Mouse (Mus musculus): ENCODE data around the gene 1810043G02Rik. TPM values are rescaled to one million over a fixed set of nuclear protein-coding genes. Genes with fewer than 3 reads are reported as not detected.
"Not testable (repeated sequence)": the region's sequence is repeated elsewhere in the genome, so short reads cannot be mapped to it uniquely, and the experiment has no call there.

The 1810043G02Rik gene
- polyA plus RNA-seq (2016; fragmentation: Nextera tagmentation; extraction: Ambion mirVana) = 39.6 and 39.8 TPM in 2 replicates

- Histone ChIP-seq H3K27me3 (ENCODE audit: low read depth, poor library complexity, severe bottlenecking) (no peaks in the 10 kb centered on the region), H3K27ac (replicated peaks) (peak within 1 kb of the TSS; percentile 90), H3K4me1 (peaks cover 19% of the 10 kb centered on the region), H3K36me3 (peaks cover 26% of the 10 kb centered on the region), H3K4me3 (peak within 1 kb of the TSS; percentile 78), H3K9me3 (replicated peaks) (no peaks in the 10 kb centered on the region)
- DNase-seq (ENCODE audit: low spot score) = peak; percentile 99
- WGBS = 2% methylated on average over 57 of the region's 57 CpGs
Measured at GRCm38 (mm10) chr10:77978351-77979350, at the start of gene 1810043G02Rik. Gene 1810043G02Rik, plus strand, starts transcription at chr10:77978524.

- Histone ChIP-seq H3K27me3 (ENCODE audit: low read depth, poor library complexity, severe bottlenecking) (no peaks in the 10 kb centered on the region), H3K27ac (replicated peaks) (no peak overlapping the region)
- 80% methylated on average over 2 of the region's 2 CpGs for whole genome bisulfite sequencing
Measured at GRCm38 (mm10) chr10:77939685-77940084, 38.6 kb upstream of the 1810043G02Rik start.

GRCm38 (mm10) chr10:77950468-77950867 is 27.9 kb upstream of the 1810043G02Rik start:
- DNase-seq (ENCODE audit: low spot score); H3K27me3 ChIP-seq (ENCODE audit: low read depth, poor library complexity, severe bottlenecking); H3K36me3 ChIP-seq; H3K4me3 ChIP-seq; H3K9me3 ChIP-seq (replicated peaks); H3K27ac ChIP-seq (replicated peaks); H3K4me1 ChIP-seq: not testable (repeated sequence)
- WGBS = 90% methylated on average over 10 of the region's 12 CpGs

More at GRCm38 (mm10) chr10:77939685-77940084, 38.6 kb upstream of the 1810043G02Rik start:
- no peaks in the 10 kb centered on the region for H3K9me3 ChIP-seq (replicated peaks)
- H3K4me1 ChIP-seq = no peaks in the 10 kb centered on the region
- no peak overlapping the region for H3K4me3 ChIP-seq
- no peaks in the 10 kb centered on the region for H3K36me3 ChIP-seq
- DNase-seq (ENCODE audit: low spot score) = no peak

DNA sequence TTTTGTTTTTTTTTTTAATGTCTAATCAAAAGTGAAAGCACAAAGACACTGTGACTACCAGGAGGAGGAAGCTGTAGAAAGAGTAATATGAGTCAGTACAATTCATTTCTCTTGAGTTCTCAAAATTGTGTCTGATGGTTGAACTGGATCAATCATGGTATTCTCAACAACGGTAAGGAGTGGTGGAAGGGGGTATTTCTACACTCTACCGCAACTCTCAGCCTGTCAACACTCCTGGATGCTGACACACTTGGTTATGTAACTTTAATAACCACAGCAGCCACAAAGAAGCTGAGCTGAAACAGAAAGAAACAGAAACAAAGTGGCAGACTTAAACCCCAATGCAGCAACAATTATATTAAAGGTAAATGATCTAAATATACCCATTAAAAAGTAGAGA is 15.6 kb upstream of the 1810043G02Rik start:
- Histone ChIP-seq H3K36me3 (no peaks in the 10 kb centered on the region), H3K9me3 (replicated peaks) (no peaks in the 10 kb centered on the region), H3K4me3 (no peak overlapping the region), H3K4me1 (no peaks in the 10 kb centered on the region), H3K27ac (replicated peaks) (no peak overlapping the region), H3K27me3 (ENCODE audit: low read depth, poor library complexity, severe bottlenecking) (peaks cover 2% of the 10 kb centered on the region)
- 89% methylated on average over 2 of the region's 2 CpGs for WGBS
- no peak for DNase-seq (ENCODE audit: low spot score)

GRCm38 (mm10) chr10:77963971-77964370 is 14.4 kb upstream of the 1810043G02Rik start:
- H3K9me3 ChIP-seq (replicated peaks) = no peaks in the 10 kb centered on the region
- WGBS = 78% methylated on average over 6 of the region's 6 CpGs
- H3K27me3 ChIP-seq (ENCODE audit: low read depth, poor library complexity, severe bottlenecking) = peaks cover 15% of the 10 kb centered on the region
- H3K4me1 ChIP-seq = peaks cover under 1% of the 10 kb centered on the region; the same call in 1 of the 2 replicates
- no peak overlapping the region for H3K27ac ChIP-seq (replicated peaks)
- H3K36me3 ChIP-seq = no peaks in the 10 kb centered on the region
- DNase-seq (ENCODE audit: low spot score) = no peak
- no peak overlapping the region for H3K4me3 ChIP-seq

- Histone ChIP-seq H3K9me3 (replicated peaks) (no peaks in the 10 kb centered on the region), H3K4me3 (peak overlapping the region; percentile 50), H3K36me3 (no peaks in the 10 kb centered on the region), H3K4me1 (peaks cover 11% of the 10 kb centered on the region), H3K27me3 (ENCODE audit: low read depth, poor library complexity, severe bottlenecking) (peaks cover 35% of the 10 kb centered on the region), H3K27ac (replicated peaks) (peak overlapping the region; percentile 5)
- WGBS = 8% methylated on average over 26 of the region's 26 CpGs
- peak; percentile 55 for DNase-seq (ENCODE audit: low spot score)
Measured at GRCm38 (mm10) chr10:77969274-77969972, 8.9 kb upstream of the 1810043G02Rik start.

GRCm38 (mm10) chr10:77969973-77970325 is 8.4 kb upstream of the 1810043G02Rik start:
- no peak for DNase-seq (ENCODE audit: low spot score)
- H3K4me3 ChIP-seq = peak overlapping the region; percentile 50
- H3K4me1 ChIP-seq = peaks cover 11% of the 10 kb centered on the region
- H3K9me3 ChIP-seq (replicated peaks) = no peaks in the 10 kb centered on the region
- H3K36me3 ChIP-seq = no peaks in the 10 kb centered on the region
- WGBS = 17% methylated on average over 8 of the region's 8 CpGs
- peak overlapping the region; percentile 5; the same call in 1 of the 2 replicates for H3K27ac ChIP-seq (replicated peaks)
- H3K27me3 ChIP-seq (ENCODE audit: low read depth, poor library complexity, severe bottlenecking) = peaks cover 35% of the 10 kb centered on the region

- DNase-seq (ENCODE audit: low spot score) = no peak
- Histone ChIP-seq H3K36me3 (no peaks in the 10 kb centered on the region), H3K4me3 (peak within 1 kb of the TSS; percentile 50), H3K27me3 (ENCODE audit: low read depth, poor library complexity, severe bottlenecking) (peaks cover 35% of the 10 kb centered on the region), H3K27ac (replicated peaks) (peak within 1 kb of the TSS; percentile 5), H3K9me3 (replicated peaks) (no peaks in the 10 kb centered on the region), H3K4me1 (peaks cover 11% of the 10 kb centered on the region)
- WGBS = 93% methylated on average over 6 of the region's 6 CpGs
Measured at GRCm38 (mm10) chr10:77970481-77970880, 7.8 kb upstream of the 1810043G02Rik start, which contains the start of gene Trpm2. Gene Trpm2, minus strand, starts transcription at chr10:77970563.

DNA sequence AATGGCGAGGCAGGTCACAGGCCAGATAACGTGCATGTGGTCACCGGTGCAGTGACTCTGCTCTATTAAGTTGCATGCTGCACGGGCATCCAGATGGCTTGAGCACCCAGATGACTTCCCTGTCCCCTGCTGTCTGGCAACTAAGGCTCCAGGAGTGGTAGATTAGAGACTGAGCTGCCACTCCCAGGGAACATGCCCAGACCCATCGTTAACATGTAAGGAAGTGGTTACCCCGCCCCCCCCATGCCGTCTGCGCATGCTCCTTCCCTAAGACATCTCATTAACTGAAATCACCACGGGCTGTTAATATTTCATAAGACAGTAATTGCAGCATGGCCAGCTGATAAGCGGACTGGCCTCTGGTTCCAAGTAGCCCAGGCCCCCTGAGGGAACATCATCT is 7.1 kb upstream of the 1810043G02Rik start:
- Histone ChIP-seq H3K27me3 (ENCODE audit: low read depth, poor library complexity, severe bottlenecking) (peaks cover 35% of the 10 kb centered on the region), H3K9me3 (replicated peaks) (no peaks in the 10 kb centered on the region), H3K4me3 (no peak overlapping the region), H3K36me3 (no peaks in the 10 kb centered on the region), H3K27ac (replicated peaks) (no peak overlapping the region), H3K4me1 (peaks cover 11% of the 10 kb centered on the region)
- no peak for DNase-seq (ENCODE audit: low spot score)
- WGBS = 93% methylated on average over 10 of the region's 10 CpGs

GRCm38 (mm10) chr10:77971709-77972553 is 6.4 kb upstream of the 1810043G02Rik start:
- 64% methylated on average over 17 of the region's 17 CpGs for WGBS
- Histone ChIP-seq H3K27me3 (ENCODE audit: low read depth, poor library complexity, severe bottlenecking) (peaks cover 35% of the 10 kb centered on the region), H3K36me3 (no peaks in the 10 kb centered on the region), H3K4me3 (no peak overlapping the region), H3K4me1 (peaks cover 11% of the 10 kb centered on the region), H3K9me3 (replicated peaks) (no peaks in the 10 kb centered on the region), H3K27ac (replicated peaks) (no peak overlapping the region)
- peak; percentile 34 for DNase-seq (ENCODE audit: low spot score)

DNA sequence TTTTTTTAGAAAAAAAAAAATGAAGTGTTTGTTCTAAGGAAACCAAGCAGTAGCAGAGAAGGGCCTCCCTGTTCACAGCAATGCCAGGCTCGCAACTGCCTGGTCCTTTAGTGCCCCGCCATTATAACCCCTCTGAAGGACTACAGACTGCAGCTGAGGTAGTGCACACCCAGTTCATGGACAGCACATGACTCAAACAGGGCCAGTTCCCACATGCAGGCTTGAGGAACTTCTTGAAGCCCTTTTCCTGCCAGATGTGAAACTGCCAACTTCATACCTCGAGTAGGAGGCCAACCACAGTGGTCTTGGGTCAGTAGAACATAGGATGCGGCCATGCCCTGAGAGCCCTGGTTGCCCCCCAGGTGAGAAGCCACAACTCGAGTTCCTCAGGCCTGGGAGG is 4.0 kb upstream of the 1810043G02Rik start:
- Histone ChIP-seq H3K27ac (replicated peaks) (no peak overlapping the region), H3K9me3 (replicated peaks) (no peaks in the 10 kb centered on the region), H3K36me3 (no peaks in the 10 kb centered on the region), H3K4me3 (no peak overlapping the region), H3K4me1 (peaks cover 21% of the 10 kb centered on the region), H3K27me3 (ENCODE audit: low read depth, poor library complexity, severe bottlenecking) (peaks cover 17% of the 10 kb centered on the region)
- DNase-seq (ENCODE audit: low spot score) = no peak
- WGBS = 73% methylated on average over 5 of the region's 5 CpGs

DNA sequence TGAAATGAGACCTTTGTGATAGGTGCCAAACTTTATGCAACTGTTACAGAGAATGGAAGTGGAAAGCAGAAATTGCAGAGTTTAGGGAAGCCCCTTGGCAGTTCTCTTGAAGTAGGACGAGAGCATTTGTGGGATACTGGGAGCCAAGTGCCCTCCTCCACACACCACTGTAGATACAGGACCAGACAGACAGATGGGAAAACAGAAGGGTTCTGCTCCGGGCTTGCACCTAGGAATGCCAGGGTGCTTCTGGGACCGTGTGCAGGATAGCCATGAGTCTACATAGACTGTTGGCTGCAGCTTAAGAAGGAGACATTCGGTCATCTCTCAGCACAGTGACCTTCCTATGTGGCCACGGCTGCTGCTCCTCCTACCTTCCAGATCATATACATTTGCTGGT is 3.5 kb upstream of the 1810043G02Rik start:
- peaks cover 21% of the 10 kb centered on the region for H3K4me1 ChIP-seq
- H3K36me3 ChIP-seq = no peaks in the 10 kb centered on the region
- WGBS = 90% methylated on average over 5 of the region's 5 CpGs
- peaks cover 12% of the 10 kb centered on the region for H3K27me3 ChIP-seq (ENCODE audit: low read depth, poor library complexity, severe bottlenecking)
- no peak for DNase-seq (ENCODE audit: low spot score)
- H3K27ac ChIP-seq (replicated peaks) = no peak overlapping the region
- no peaks in the 10 kb centered on the region for H3K9me3 ChIP-seq (replicated peaks)
- H3K4me3 ChIP-seq = no peak overlapping the region
